In the genomic region with DNA sequence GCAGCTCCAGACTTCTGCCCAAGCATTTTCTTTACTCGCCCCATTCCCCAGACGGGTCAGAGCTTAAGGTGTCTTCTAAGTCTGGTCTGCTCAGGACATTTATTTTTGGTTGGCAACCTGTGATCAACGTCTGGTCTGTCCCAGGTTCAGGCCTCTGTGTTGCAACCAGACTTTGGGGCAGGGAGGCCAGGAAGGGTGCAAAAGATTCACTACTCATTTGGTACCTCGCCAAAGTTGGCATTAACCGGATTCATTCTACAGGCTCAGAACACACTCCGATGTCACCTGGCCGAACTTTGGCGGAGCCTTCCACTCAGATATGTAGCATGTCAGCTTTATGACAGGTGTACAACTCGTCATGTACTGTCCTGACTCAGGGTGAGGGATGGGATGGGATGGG, we compare ENCODE assay signal across 9 mouse cellular contexts. TPM values are rescaled to one million over a fixed set of nuclear protein-coding genes. Genes with fewer than 3 reads are reported as not detected.
DNase-seq lines count a peak whose midpoint lies in the region; ATAC-seq lines count a peak whose summit lies in the region.
"Had no signal": no experiment of that assay in that cellular context is flagged by ENCODE, and none has a peak within 500 bp of the region (broad histone marks: within the 10 kb centered on the region; RNA-seq: fewer than 3 reads in every experiment).

No protein-coding gene starts in this region.

- no peak for DNase-seq in heart, adult 9 months (ENCODE audit: low spot score in 2 of 2)
- no peak for DNase-seq in embryonic facial prominence, embryonic 10.5 days (ENCODE audit: low spot score)
- no peak for DNase-seq in midbrain, embryonic 14.5 days
- no peak for DNase-seq in right cerebral cortex, postnatal 36 days (ENCODE audit: low spot score in 2 of 2)
- DNase-seq in ovary, postnatal 10 days (ENCODE audit: low spot score) = no peak

- peak overlapping the region; percentile 56 to 80 for H3K27ac ChIP-seq in heart, embryonic 14.5 days (replicated peaks in 1 of 2; ENCODE audit: control insufficient read depth in 1 of 2, insufficient read depth in 1 of 2, low read depth in 2 of 2, low read length in 2 of 2)
- peak overlapping the region; percentile 84 for H3K27ac ChIP-seq in embryonic facial prominence, embryonic 10.5 days (replicated peaks)
- peak overlapping the region; percentile 49 for H3K27ac ChIP-seq in intestine, embryonic 15.5 days
- H3K27ac ChIP-seq in midbrain, embryonic 14.5 days (replicated peaks; ENCODE audit: low read depth, low read length) = 0 out of 2 replicates have a peak overlapping the region, but pooled peaks have one; percentile 77

- H3K27me3 ChIP-seq in heart, embryonic 14.5 days (ENCODE audit: control insufficient read depth, insufficient read depth, low read length) = no peaks in the 10 kb centered on the region
- H3K27me3 ChIP-seq in embryonic facial prominence, embryonic 10.5 days (replicated peaks; ENCODE audit: low read depth, poor library complexity, severe bottlenecking) = no peaks in the 10 kb centered on the region
- H3K27me3 ChIP-seq in intestine, embryonic 15.5 days (replicated peaks) = no peaks in the 10 kb centered on the region
- H3K27me3 ChIP-seq in midbrain, embryonic 14.5 days (ENCODE audit: control insufficient read depth, insufficient read depth, low read length) = no peaks in the 10 kb centered on the region

- no peaks in the 10 kb centered on the region for H3K36me3 ChIP-seq in heart, embryonic 14.5 days (ENCODE audit: control insufficient read depth, insufficient read depth, low read length)
- no peaks in the 10 kb centered on the region for H3K36me3 ChIP-seq in embryonic facial prominence, embryonic 10.5 days (replicated peaks)
- no peaks in the 10 kb centered on the region for H3K36me3 ChIP-seq in intestine, embryonic 15.5 days
- H3K36me3 ChIP-seq in midbrain, embryonic 14.5 days (ENCODE audit: control insufficient read depth, insufficient read depth, low read length) = no peaks in the 10 kb centered on the region

- H3K4me3 ChIP-seq in heart, embryonic 14.5 days (ENCODE audit: control insufficient read depth in 1 of 2, insufficient read depth in 1 of 2, low read depth in 1 of 2, low read length in 2 of 2) = peak overlapping the region; percentile 51 to 73; a peak in 2 of 4 replicates
- peak overlapping the region; percentile 63 for H3K4me3 ChIP-seq in embryonic facial prominence, embryonic 10.5 days
- H3K4me3 ChIP-seq in intestine, embryonic 15.5 days (replicated peaks) = peak overlapping the region; percentile 45
- H3K4me3 ChIP-seq in midbrain, embryonic 14.5 days (replicated peaks; ENCODE audit: low read depth, low read length) = peak overlapping the region; percentile 51

- ATAC-seq in heart, embryonic 14.5 days (ENCODE audit: insufficient number of reproducible peaks, insufficient read depth, low FRiP score, low read depth) = no peak
- peak; percentile 7; the same call in 1 of the 2 replicates for ATAC-seq in intestine, embryonic 15.5 days
- ATAC-seq in midbrain, embryonic 14.5 days (ENCODE audit: low FRiP score, low TSS enrichment) = no peak
- no peak for ATAC-seq in megakaryocyte-erythroid progenitor cell, adult 5-6 weeks (replicated peaks; ENCODE audit: low FRiP score, low TSS enrichment, poor library complexity, severe bottlenecking)

- peak overlapping the region; percentile 91 for H3K4me2 ChIP-seq in heart, embryonic 14.5 days (ENCODE audit: low read length)
- H3K4me2 ChIP-seq in intestine, embryonic 15.5 days (replicated peaks) = peak overlapping the region; percentile 84
- peak overlapping the region; percentile 76 for H3K4me2 ChIP-seq in midbrain, embryonic 14.5 days (ENCODE audit: low read length)

- peaks cover 16 to 40% of the 10 kb centered on the region in 2 experiments for H3K4me1 ChIP-seq in heart, embryonic 14.5 days (ENCODE audit: control insufficient read depth in 2 of 2, insufficient read depth in 2 of 2, low read length in 2 of 2)
- peaks cover 82% of the 10 kb centered on the region for H3K4me1 ChIP-seq in embryonic facial prominence, embryonic 10.5 days
- H3K4me1 ChIP-seq in intestine, embryonic 15.5 days (replicated peaks) = peaks cover 65% of the 10 kb centered on the region
- peaks cover 32% of the 10 kb centered on the region for H3K4me1 ChIP-seq in midbrain, embryonic 14.5 days (ENCODE audit: control insufficient read depth, insufficient read depth, low read length)

- peak overlapping the region; percentile 79 for H3K9ac ChIP-seq in heart, embryonic 14.5 days (ENCODE audit: low read length)
- peak overlapping the region; percentile 53 for H3K9ac ChIP-seq in intestine, embryonic 15.5 days
- H3K9ac ChIP-seq in midbrain, embryonic 14.5 days (replicated peaks; ENCODE audit: low read length) = peak overlapping the region; percentile 70; the same call in 1 of the 2 replicates

- no peaks in the 10 kb centered on the region for H3K9me3 ChIP-seq in heart, embryonic 14.5 days (ENCODE audit: control insufficient read depth, low read length)
- H3K9me3 ChIP-seq in embryonic facial prominence, embryonic 10.5 days = no peaks in the 10 kb centered on the region
- no peaks in the 10 kb centered on the region for H3K9me3 ChIP-seq in intestine, embryonic 15.5 days
- H3K9me3 ChIP-seq in midbrain, embryonic 14.5 days (ENCODE audit: control insufficient read depth, low read length) = no peaks in the 10 kb centered on the region

- WGBS in heart, embryonic 14.5 days = 35% methylated on average over 9 of the region's 9 CpGs
- 42% methylated on average over 9 of the region's 9 CpGs for WGBS in embryonic facial prominence, embryonic 10.5 days
- WGBS in intestine, embryonic 15.5 days = 32% methylated on average over 9 of the region's 9 CpGs
- WGBS in midbrain, embryonic 14.5 days = 39% methylated on average over 9 of the region's 9 CpGs

RNA-seq across cellular contexts. Expression of a gene that starts 0.5 kb away (rescaled TPM):
- polyA plus RNA-seq in heart, embryonic 14.5 days (2014; fragmentation: Nextera tagmentation; extraction: Ambion mirVana) = 55.9 and 57.5 TPM in 2 replicates
- 40.1 and 40.4 TPM in 2 replicates for polyA plus RNA-seq in embryonic facial prominence, embryonic 10.5 days (2016; fragmentation: Nextera tagmentation; extraction: Ambion mirVana)
- 49.1 and 51.0 TPM in 2 replicates for polyA plus RNA-seq in intestine, embryonic 15.5 days (2015; fragmentation: Nextera tagmentation; extraction: Ambion mirVana)
- 51.2 and 68.8 TPM in 2 replicates for polyA plus RNA-seq in midbrain, embryonic 14.5 days (2014; fragmentation: Nextera tagmentation; extraction: Ambion mirVana)
- 40.5 and 56.0 TPM in 2 replicates for total RNA-seq in megakaryocyte-erythroid progenitor cell, adult 5-6 weeks (2014; fragmentation: Nextera tagmentation)
- total RNA-seq in megakaryocyte-erythroid progenitor cell, adult 5-6 weeks (2017) = 18.6 and 31.0 TPM in 2 replicates

RNA-seq across cellular contexts. Expression of a gene that starts 0.7 kb away (rescaled TPM):
- polyA plus RNA-seq in heart, embryonic 14.5 days (2014; fragmentation: Nextera tagmentation; extraction: Ambion mirVana) = 6.6 and 7.1 TPM in 2 replicates
- 6.0 and 6.4 TPM in 2 replicates for polyA plus RNA-seq in embryonic facial prominence, embryonic 10.5 days (2016; fragmentation: Nextera tagmentation; extraction: Ambion mirVana)
- polyA plus RNA-seq in intestine, embryonic 15.5 days (2015; fragmentation: Nextera tagmentation; extraction: Ambion mirVana) = 25.4 and 31.8 TPM in 2 replicates
- 6.0 and 6.8 TPM in 2 replicates for polyA plus RNA-seq in midbrain, embryonic 14.5 days (2014; fragmentation: Nextera tagmentation; extraction: Ambion mirVana)
- 11.9 and 14.9 TPM in 2 replicates for total RNA-seq in megakaryocyte-erythroid progenitor cell, adult 5-6 weeks (2014; fragmentation: Nextera tagmentation)
- 3.6 and 4.9 TPM in 2 replicates for total RNA-seq in megakaryocyte-erythroid progenitor cell, adult 5-6 weeks (2017)

RNA-seq across cellular contexts. Expression of a gene that starts 5.1 kb away (rescaled TPM):
- 59.0 and 66.4 TPM in 2 replicates for polyA plus RNA-seq in heart, embryonic 14.5 days (2014; fragmentation: Nextera tagmentation; extraction: Ambion mirVana)
- polyA plus RNA-seq in embryonic facial prominence, embryonic 10.5 days (2016; fragmentation: Nextera tagmentation; extraction: Ambion mirVana) = 320 and 346 TPM in 2 replicates
- polyA plus RNA-seq in intestine, embryonic 15.5 days (2015; fragmentation: Nextera tagmentation; extraction: Ambion mirVana) = 43.7 and 49.5 TPM in 2 replicates
- polyA plus RNA-seq in midbrain, embryonic 14.5 days (2014; fragmentation: Nextera tagmentation; extraction: Ambion mirVana) = 219 and 247 TPM in 2 replicates
- total RNA-seq in megakaryocyte-erythroid progenitor cell, adult 5-6 weeks (2014; fragmentation: Nextera tagmentation) = 0.40 and 6.6 TPM in 2 replicates
- 0.30 and 0.89 TPM in 2 replicates for total RNA-seq in megakaryocyte-erythroid progenitor cell, adult 5-6 weeks (2017)

RNA-seq across cellular contexts. Expression of a gene that starts 9.8 kb away (rescaled TPM):
- polyA plus RNA-seq in heart, embryonic 14.5 days (2014; fragmentation: Nextera tagmentation; extraction: Ambion mirVana) = 22.8 and 24.8 TPM in 2 replicates
- polyA plus RNA-seq in embryonic facial prominence, embryonic 10.5 days (2016; fragmentation: Nextera tagmentation; extraction: Ambion mirVana) = 43.2 and 46.1 TPM in 2 replicates
- polyA plus RNA-seq in intestine, embryonic 15.5 days (2015; fragmentation: Nextera tagmentation; extraction: Ambion mirVana) = 47.7 and 48.7 TPM in 2 replicates
- polyA plus RNA-seq in midbrain, embryonic 14.5 days (2014; fragmentation: Nextera tagmentation; extraction: Ambion mirVana) = 19.1 and 21.6 TPM in 2 replicates
- 17.3 and 22.0 TPM in 2 replicates for total RNA-seq in megakaryocyte-erythroid progenitor cell, adult 5-6 weeks (2014; fragmentation: Nextera tagmentation)
- 20.9 and 22.4 TPM in 2 replicates for total RNA-seq in megakaryocyte-erythroid progenitor cell, adult 5-6 weeks (2017)

RNA-seq across cellular contexts. Expression of a gene that starts 17.8 kb away (rescaled TPM):
- polyA plus RNA-seq in heart, embryonic 14.5 days (2014; fragmentation: Nextera tagmentation; extraction: Ambion mirVana) = 0.30 and 0.46 TPM in 2 replicates
- polyA plus RNA-seq in embryonic facial prominence, embryonic 10.5 days (2016; fragmentation: Nextera tagmentation; extraction: Ambion mirVana) = 0.16 and 0.55 TPM in 2 replicates
- 0.20 and 0.45 TPM in 2 replicates for polyA plus RNA-seq in intestine, embryonic 15.5 days (2015; fragmentation: Nextera tagmentation; extraction: Ambion mirVana)
- 0.93 and 1.00 TPM in 2 replicates for polyA plus RNA-seq in midbrain, embryonic 14.5 days (2014; fragmentation: Nextera tagmentation; extraction: Ambion mirVana)
- total RNA-seq in megakaryocyte-erythroid progenitor cell, adult 5-6 weeks (2014; fragmentation: Nextera tagmentation) = not detected in 2 replicates
- not detected in 2 replicates for total RNA-seq in megakaryocyte-erythroid progenitor cell, adult 5-6 weeks (2017)
- total RNA-seq: heart, postnatal 36 days had no signal
